Mouse (Mus musculus): ENCODE results near the gene Tmem39a.

DNA sequence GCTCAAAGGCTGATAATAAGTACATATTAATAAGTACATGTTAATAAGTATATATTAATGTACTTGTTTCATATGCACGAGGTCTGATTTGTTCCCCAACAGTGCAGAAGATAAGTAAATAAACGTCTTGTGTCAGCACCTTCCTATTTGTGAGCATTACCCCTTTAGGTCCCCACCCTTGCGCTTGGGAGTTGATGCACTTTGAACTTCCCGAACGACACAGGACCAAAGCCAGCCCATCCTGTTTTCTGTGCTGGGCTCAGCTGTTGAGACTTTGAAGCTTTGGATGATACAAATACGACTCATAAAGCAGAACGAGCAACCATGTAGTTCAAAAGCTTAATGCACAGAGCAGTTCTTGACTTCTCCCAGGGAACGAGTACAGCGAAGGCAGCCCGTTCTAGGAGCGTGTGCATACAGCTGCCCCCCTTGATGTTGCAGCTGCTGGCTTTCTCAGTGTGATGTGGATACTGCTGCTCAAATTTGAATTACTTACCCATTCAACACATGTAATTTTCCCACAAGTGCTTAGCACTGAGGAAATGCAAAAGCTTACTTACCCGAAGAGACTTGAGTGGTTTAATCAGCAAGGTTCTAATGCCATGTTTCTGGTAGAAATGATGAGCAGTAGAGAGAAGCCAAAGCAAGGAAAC is 33.7 kb downstream of the Tmem39a start:
- TF ChIP-seq POLR2AphosphoS2 (IDR thresholded peaks at IDR 0.05; ENCODE audit: low read depth, low read length) (no peak), SIN3A (IDR thresholded peaks at IDR 0.05; ENCODE audit: low read length) (no peak), POLR2A (IDR thresholded peaks at IDR 0.05; ENCODE audit: low read depth, low read length) (no peak), SMC3 (IDR thresholded peaks at IDR 0.05; ENCODE audit: low read depth, low read length) (no peak), CTCF (conservative IDR thresholded peaks at IDR 0.05 in 1 of 2, IDR thresholded peaks at IDR 0.05 in 1 of 2; ENCODE audit: low read depth in 2 of 2, low read length in 2 of 2) (no peak), ELF1 (IDR thresholded peaks at IDR 0.05; ENCODE audit: low read depth, low read length) (no peak), USF2 (conservative IDR thresholded peaks at IDR 0.05; ENCODE audit: low read depth, low read length) (no peak), NRF1 (IDR thresholded peaks at IDR 0.05; ENCODE audit: low read depth, low read length) (no peak), EP300 (IDR thresholded peaks at IDR 0.05; ENCODE audit: low read length) (no peak), NELFE (IDR thresholded peaks at IDR 0.05; ENCODE audit: low read depth, low read length) (no peak), ZC3H11A (IDR thresholded peaks at IDR 0.05; ENCODE audit: low read depth, low read length) (no peak), MAX (IDR thresholded peaks at IDR 0.05; ENCODE audit: low read length) (no peak), ZNF384 (IDR thresholded peaks at IDR 0.05; ENCODE audit: low read depth, low read length) (no peak)
